Mouse (Mus musculus): ENCODE measurements around the gene Aimp1.

DNA sequence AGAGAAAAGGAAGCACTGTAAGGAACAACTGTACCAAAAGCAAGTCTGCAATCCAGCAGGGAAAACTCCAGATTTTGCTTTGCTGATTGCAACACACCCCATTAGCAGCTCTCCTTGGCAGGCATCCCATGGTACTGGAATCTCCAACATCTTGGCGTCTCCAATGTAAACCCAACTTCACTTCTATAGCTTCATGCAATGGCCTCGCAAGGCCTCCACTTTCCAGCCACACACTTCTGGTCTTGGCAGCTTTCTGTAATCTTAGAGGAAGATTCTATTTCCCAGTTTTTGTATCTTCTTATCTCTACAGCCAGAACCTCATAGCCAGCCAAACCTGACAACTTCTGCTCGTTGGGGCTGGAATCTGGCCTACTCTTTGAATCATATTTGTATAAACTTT lies 32.4 kb downstream of the Aimp1 start:
- TF ChIP-seq EP300 (IDR thresholded peaks at IDR 0.05; ENCODE audit: low read depth) (no peak), CTCF (IDR thresholded peaks at IDR 0.05; ENCODE audit: low read depth) (no peak)

Measured in heart, postnatal 0 days (tissue).